Mouse (Mus musculus) lung, postnatal 25 days (tissue): ENCODE results near the gene BC016579.

Source experiments
- DNase-seq: peaks from one replicate; pipeline ENCODE4 v3.0.0; 2022; ENCODE audit warnings: low spot score

The BC016579 gene

GRCm38 (mm10) chr16:45653934-45654332 is at the start of gene BC016579:
TSS of gene BC016579 (minus strand) at chr16:45654068.
- DNase-seq, result peak; percentile 32

- DNase-seq, result no peak
Observed at GRCm38 (mm10) chr16:45699301-45699700, 45.4 kb upstream of the BC016579 start.

- no peak for DNase-seq
Observed at GRCm38 (mm10) chr16:45697996-45698395, 44.1 kb upstream of the BC016579 start.

DNA sequence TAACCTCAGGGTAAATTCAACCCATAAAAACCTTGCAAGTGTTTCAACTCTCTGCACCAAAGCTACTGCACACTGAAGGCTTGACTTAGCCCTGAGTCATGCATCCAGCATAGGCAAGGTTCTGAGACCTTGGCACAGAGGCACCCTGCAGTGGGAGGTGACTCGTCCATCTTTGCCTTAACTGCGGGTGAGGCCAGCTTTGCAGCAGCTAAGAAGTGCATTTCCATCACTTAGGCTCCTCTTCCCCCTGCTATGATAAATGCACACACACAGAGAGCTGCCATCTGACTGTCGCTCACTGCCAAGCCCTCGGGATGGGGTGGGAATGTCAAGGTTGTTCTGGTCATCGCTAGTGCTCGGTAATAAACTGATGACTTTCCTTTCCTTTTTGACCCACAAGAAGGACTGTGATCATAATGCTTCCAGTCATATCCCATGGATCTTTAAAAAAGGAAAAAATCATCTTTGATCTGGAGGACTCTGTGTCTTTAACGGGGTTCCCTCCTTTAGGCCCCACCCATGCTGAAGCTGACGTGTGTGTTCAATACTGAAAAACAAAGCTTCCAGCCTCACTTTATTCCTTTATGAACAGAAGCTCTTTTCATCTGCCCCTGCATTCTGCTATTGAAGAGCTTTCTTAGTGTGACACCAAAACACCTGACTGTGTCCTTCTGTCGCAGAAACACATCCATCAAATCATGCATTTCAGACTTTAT is 41.7 kb upstream of the BC016579 start:
- DNase-seq, result no peak

DNA sequence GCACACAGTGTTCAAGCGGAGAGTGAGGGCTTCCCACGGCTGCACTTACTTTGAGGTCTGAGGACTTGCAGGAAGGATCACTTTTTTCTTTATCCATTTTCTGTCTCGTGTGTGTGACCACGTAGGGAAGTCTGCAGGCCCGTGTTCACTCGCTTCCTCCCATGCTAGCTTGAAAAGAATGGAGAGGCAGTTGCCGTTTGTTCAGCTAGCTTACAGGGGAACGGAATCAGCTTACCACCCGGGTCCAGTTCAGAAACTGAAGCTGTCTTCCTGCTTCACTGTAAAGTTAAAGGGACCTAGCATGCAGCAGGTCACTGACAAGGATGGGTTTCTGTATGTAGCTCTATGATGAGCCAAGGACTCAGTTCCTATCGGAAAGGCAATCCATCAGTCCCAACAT is 39.7 kb upstream of the BC016579 start, which contains the start of gene Tmprss7:
Tmprss7 (minus strand) TSS at position 101 of the 400 bp plus-strand sequence.
- no peak for DNase-seq

- DNase-seq, result no peak
Observed at GRCm38 (mm10) chr16:45692851-45693250, 39.0 kb upstream of the BC016579 start.

DNA sequence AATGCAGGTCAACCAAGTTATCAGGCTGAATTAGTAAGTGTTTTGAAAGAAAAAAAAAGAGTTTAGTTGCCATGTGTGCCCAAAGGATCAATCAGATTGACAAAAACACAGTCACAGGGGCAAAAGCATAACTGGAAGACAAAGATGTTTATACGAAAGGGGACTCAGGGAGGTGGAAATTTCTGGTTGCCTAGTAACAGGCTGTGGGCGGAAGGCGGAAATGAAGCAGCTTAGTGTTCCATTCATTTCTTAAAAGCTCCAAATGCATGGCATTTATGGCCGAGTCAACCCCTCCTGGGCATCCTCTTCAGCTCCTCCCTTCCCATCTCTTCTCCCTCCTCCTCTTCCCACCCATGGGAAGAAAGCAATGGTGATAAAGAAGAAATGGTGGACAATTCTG is 36.3 kb upstream of the BC016579 start:
- no peak for DNase-seq

DNA sequence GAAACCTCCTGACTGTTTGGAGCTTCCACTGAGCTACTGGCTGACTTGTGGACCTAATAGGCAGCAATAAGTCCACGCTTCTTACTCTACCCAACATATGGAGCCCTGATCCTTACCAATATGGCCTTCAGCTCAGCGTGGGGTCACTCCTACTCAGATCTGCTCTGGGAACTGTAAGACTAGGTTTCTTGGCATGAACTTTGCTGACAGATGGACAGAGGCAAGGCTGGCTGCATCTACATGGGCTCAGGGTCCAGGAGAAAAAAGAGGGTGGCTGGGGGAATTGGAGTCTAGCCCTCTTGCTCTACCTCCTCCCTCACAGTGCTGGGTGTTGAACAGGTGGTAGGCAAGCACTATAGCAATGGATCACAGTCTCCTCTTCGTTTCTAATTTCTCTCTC is 33.0 kb upstream of the BC016579 start:
- DNase-seq, result no peak

GRCm38 (mm10) chr16:45685295-45685694 is 31.4 kb upstream of the BC016579 start:
- DNase-seq, result no peak

- peak; percentile 67 for DNase-seq
Observed at GRCm38 (mm10) chr16:45684815-45685214, 30.9 kb upstream of the BC016579 start.

DNA sequence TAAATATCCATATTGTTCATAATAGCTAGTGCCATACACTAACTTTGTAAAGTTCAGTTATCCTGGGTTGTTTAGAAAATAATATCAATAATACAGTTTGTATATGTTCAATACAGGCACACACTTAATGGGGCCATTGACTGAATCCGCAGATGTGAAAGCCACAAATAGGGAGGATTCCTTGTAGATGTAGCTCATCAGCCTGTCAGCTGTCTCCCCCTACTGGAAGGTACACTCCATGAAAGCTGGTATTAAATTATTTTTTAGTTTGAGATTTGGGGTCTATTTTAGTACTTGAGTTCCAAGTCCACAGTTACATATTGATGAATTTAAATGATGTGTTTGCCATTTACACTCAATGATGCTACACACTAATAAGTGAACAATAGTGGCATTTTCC is 22.6 kb upstream of the BC016579 start:
- peak; percentile 12 for DNase-seq

GRCm38 (mm10) chr16:45670005-45670404 is 16.1 kb upstream of the BC016579 start:
- DNase-seq, result no peak

DNA sequence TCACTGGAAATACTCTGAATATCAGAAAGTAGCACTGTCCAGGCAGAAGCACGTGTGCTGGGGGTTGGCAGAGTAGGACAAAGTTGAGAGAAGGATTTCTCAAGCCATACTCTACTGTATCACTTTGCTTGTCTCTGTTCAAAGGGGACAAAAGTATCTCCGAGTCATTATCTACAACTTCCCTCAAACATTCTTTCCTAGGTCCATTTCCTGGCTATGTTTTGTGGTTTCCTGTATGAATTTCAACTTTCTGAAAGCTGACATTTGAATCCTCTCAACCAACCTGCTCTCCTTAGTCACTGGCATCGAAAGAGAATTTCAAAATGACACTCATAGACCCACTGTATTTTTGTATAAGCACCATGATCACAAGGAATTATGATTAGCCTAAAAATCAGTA is 14.3 kb upstream of the BC016579 start:
- no peak for DNase-seq

DNA sequence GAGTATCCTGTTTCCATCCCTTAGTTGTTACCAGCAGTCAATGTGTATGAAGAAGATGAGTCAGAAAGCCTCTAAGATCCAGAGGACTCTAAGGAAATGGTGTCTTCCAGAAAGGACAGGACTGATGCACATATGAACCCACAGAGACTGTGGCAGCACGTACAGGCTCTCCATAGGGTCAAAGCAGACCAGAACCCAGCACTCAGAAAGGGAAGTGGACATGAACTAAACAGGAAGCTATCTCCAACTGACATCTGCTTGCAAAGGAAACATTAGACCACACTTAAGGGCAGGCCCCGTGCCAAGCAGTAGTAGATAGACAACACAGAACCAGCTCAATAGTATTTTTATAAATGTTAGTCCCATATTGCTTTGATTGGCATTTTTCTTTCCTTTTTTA is 12.3 kb upstream of the BC016579 start:
- peak; percentile 24 for DNase-seq

GRCm38 (mm10) chr16:45662381-45662780 is 8.5 kb upstream of the BC016579 start:
- no peak for DNase-seq

DNA sequence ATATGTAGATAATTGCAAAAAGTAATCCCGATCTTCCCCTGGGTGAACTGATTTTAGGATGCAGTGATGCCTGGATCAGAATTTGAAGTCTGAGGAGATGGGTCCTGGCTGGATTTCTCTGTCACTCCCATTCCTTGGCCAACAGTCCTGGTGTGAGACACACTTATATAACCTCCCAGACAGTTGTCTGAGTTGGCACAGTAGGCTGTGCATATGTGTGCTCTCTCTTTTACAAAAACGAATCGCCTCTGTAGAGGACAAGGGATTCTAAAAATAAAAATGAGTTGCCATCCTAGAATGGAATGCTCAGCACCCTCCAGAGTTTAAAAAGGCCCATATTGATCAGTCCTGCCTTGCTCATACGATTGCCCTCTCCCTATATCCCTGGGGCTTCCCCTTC is 5.7 kb upstream of the BC016579 start:
- no peak for DNase-seq

DNA sequence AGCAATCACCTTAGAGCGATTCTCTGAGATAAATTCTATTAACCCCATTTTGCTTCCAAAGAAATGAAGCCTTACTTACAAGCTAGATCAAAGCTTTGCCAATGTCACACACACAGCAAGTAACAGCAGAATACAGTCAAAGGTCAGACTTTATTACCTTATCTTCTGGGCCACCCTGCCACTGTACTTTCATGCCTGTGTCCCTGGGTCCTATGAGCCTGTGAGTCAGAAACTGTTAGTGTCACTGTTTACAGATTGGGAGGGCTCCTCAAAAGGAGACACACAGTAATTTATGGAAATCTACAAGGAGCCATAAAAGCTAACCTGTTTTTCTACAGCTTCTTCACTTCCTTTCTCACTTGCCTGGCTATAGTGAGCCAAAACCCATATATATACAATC is 4.4 kb upstream of the BC016579 start:
- DNase-seq, result no peak

GRCm38 (mm10) chr16:45657574-45658159 is 3.8 kb upstream of the BC016579 start:
- no peak for DNase-seq

GRCm38 (mm10) chr16:45654465-45654864 is 597 bp upstream of the BC016579 start:
- DNase-seq, result no peak

DNA sequence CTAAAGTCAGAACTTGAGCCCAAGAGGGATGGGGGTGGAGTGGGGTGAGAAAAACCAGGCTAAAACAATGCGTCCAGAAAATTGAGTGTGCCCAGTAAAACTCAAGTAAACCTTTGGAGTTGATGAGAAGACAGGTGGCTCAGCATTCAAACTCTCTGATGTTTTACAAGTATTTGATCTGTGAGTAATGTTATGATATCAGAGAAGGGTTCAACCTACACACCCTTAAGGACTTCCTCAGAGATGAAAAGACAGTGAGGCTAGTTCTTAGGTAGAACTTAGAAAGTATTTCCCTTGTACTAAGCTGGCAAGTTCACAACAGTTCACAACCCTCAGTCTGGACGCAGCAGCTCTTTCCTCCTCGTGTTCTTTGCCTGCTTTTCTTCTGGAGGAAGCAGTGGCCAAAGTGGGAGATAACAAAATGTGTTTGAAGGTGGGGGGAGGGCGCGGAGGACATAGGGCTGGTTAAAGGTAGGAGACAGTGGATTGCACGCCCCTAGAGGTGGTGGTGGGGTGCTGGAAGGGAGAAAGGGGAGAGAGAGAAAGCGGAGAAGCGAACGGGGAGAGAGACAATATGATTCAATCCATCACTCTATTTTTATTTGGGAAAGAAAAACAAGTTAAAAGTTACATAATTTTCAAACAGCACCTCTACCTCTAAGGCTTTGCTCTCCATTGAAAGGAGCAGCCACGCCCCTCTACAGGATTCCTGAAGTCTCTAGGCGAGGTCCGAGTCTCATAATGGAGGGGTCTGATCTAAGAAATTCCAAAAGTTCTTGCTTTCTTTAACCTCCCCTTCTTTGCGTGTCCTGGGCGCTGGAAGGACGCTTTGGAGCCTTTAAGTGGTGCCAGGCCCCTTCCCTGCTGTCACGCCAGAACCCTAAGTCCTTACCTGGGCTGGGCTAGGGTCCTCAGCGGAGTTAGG is 597 bp downstream of the BC016579 start:
- DNase-seq, result no peak

DNA sequence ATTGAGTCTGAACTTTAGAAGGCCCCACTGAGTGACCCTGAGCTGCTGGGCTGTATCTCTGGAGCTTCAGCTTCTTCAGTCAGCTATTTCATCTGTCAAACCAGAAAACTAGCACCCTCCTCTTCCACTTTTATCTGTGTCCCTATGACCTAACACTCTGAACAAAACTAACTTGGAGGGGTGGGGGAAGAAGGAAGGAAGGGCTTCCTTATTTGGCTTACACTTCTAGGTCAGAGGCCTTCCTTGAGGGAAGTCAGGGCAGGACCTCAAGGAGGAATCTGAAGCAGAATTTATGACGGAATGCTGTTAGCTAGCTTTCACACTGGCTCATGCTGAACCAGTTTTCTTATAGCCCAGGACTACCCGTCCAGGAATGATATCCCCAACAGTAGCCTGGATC is 2.4 kb downstream of the BC016579 start:
- DNase-seq, result no peak

GRCm38 (mm10) chr16:45644380-45644779 is 9.5 kb downstream of the BC016579 start:
- peak; percentile 36 for DNase-seq

DNA sequence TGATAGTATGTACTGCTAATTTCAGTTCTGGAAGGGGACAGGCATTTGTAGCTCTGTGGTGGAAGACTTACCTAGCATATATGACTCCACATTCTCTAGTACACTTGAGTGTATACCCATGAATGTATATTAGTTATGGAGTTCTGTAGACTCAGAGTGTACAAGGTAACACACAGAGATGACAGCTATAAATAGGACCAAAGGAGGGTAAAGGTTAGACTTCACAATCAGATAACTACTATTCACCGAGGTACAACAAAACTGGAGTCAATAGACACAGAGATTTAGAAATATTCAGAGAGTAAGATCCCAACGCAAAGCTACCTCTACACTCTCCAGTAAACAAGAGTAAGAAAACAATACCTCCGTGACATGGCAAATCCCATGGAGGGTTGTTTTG is 9.9 kb downstream of the BC016579 start:
- no peak for DNase-seq
